Mouse (Mus musculus) cerebellum, adult 8-10 months (tissue): ENCODE results near the gene Olfr924.
"Not testable (repeated sequence)": the region's sequence is repeated elsewhere in the genome, so short reads cannot be mapped to it uniquely, and the experiment has no call there.

ENCODE experiments used
- DNase-seq: peaks from one replicate; pipeline ENCODE4 v3.0.0; 2022

The Olfr924 gene

DNA sequence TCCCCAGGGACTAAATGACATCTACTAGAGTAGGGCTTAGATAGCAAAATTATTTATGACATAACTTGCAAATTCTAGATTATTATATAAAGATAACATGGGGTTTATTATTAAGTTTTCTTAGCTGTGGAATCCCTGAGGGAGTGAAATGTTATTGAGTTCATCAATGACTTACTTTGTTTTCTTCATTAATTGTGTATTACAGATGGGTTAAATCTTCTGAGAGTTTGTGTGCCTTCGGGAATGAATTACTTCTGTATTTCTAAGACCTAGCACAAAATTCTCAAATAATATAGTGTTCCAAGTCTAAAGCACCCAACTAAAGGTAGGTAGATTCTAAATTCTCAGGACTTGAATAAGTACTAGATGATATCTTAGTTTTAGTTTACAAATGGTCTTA lies at the start of gene Olfr924:
Gene Olfr924 (plus strand): TSS at position 301 of the 400 bp plus-strand sequence.
- DNase-seq = no peak

DNA sequence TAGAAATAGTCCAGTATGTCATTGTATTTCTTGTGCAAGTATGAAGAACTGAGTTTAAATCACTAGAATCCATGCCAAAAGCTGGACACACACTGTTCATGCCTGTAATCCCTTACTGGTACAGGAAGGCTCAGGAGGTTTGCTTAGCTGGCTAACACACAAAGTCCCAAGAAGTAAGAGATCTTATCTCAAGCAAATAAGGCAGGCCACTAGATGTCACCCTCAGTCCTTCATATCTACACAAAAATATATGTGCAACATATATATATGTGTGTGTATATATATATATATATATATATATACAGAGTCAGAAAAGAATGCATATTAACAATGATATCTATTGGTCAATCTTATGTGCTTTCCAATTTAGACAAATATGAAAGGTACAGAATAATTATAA lies 38.6 kb upstream of the Olfr924 start:
- no peak for DNase-seq

DNA sequence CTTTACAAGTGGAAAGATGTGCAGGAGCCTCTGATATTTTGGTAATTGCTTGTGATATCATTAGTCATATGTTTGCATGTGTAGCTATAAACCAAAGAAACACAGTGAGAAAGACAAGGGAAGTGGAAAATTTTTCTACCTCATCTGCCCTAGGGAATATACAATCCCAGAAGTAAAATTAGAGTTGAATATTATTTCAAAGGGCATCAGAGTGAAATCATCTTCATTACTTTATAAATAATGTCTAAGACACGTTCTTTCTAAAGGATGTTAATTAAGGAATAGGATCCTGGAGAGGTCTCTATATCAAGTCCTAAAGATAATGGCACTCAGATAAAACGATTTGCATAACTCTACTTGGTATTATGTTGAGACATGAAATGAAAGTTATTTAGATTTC lies 29.9 kb upstream of the Olfr924 start, which contains the start of gene Olfr922:
Gene Olfr922 (plus strand): TSS at position 301 of the 400 bp plus-strand sequence.
- no peak for DNase-seq

DNA sequence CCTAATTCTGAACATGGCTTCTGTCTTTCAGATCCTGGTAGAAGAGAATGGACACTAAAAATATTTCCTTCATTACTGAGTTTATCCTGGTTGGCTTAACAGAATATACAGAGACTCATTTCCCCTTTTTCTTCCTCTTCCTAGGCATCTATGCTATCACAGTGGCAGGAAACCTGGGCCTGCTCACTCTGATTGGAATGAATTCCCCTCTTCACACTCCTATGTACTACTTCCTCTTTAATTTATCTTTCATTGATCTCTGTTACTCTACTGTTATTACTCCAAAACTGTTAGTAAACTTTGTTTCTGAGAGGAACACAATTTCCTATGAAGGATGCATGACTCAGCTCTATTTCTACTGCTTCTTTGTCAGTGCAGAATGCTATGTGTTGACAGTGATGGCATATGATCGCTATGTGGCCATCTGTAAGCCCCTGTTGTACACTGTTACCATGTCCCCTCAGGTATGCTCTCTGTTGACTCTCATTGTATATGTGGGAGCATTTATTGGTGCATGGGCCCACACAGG lies 28.7 kb upstream of the Olfr924 start:
- DNase-seq = no peak

DNA sequence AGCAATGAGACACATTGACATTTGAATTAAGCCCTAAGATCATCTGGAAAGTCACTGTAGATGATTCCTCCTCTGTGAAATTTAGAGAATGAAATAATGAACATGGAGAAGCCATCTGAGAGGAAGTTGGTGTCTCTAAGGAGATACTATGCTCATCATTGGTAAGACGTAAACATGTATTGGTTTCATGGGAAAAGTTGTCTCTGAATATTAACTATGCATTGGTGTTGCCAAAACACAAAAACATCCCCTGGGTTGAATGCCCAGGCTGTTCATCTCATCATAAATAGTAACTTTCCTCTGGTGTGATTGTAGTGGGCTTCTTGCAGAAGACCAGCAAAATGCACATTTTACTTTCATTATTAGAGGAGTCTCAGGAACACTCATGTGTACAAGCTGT lies 18.0 kb upstream of the Olfr924 start, which contains the start of gene Olfr923:
Gene Olfr923 (plus strand): TSS at position 301 of the 400 bp plus-strand sequence.
- no peak for DNase-seq

DNA sequence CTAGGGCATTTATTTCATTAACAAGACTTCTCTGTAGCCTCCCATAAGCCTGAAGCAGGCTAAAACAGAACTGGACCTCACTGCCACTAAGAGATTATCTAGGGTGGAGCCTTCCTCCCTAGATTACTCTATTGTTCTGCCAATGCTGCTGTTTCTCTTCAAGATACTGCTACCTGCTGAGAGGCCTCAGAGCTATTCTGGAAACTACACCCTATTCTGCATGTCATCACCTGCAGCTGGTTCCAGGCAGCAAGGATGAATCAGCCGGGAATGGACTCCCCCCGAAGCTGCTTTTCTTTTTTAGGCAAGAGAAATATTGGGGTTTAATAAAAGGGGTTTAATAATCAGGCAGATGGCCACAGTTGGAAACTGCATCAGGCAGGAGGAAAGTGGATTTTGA lies 11.2 kb upstream of the Olfr924 start:
- DNase-seq = no peak

DNA sequence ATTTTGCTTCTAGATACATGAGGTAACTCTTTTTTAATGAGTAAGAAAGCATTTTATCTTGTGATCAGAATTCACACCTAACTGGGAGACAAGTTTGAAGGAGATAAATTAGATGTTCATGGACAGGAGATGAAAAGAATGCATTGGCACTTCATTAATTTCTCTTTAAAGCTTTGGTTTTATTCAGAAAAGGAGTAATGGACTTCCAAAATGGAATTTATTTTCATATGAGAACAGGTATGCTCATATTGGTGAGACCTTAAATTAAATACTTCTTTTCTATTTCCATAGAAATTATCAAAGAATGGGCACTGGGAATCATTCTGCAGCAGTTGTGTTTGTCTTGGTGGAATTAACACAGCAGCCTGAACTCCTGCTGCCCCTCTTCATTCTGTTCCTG lies 10.5 kb downstream of the Olfr924 start, which contains the start of gene Olfr26:
Gene Olfr26 (plus strand): TSS at position 301 of the 400 bp plus-strand sequence.
- DNase-seq = no peak

DNA sequence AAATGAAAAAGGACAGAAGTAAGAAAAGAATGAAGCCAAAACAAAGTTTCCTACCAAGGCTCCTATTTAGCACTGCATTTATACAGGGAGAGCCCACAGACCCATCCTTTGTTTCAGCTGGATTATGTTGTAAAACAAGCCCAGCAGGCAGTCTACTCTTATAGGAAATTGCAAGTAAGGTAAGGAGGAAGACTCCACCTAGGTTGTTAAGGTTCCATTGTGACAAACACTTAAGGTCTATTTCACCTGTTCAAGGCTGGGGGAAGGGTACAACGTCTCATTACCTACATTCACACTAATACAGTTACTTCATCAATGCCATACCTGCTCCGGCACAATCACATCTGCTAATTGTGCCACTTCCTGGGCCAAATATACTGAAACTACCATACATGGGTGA lies 30.6 kb downstream of the Olfr924 start:
- not testable (repeated sequence) for DNase-seq

DNA sequence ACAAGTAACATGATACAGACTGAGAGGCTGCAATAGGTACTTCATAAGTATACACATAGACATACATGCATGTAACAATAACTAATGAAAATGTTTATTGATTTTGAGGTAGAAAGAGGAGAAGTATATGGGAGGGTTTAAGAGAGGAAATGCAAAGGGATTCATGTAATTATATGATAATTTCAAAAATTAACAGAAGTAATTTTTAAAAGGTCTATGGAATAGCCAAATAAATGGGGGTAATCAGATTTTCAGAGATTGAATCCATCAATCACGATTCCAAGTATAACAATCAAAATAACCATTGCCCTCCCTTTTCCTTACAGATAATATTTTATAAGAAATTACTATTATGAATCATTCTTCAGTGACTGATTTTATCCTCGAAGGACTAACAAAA lies 32.6 kb downstream of the Olfr924 start, which contains the start of gene Olfr926:
Gene Olfr926 (plus strand): TSS at position 301 of the 400 bp plus-strand sequence.
- DNase-seq = no peak
